Mouse (Mus musculus): ENCODE data around the gene 3110082I17Rik.
A peak's percentile ranks its signal among the peaks of the same experiment; 100 is the strongest.

3110082I17Rik gene

DNA sequence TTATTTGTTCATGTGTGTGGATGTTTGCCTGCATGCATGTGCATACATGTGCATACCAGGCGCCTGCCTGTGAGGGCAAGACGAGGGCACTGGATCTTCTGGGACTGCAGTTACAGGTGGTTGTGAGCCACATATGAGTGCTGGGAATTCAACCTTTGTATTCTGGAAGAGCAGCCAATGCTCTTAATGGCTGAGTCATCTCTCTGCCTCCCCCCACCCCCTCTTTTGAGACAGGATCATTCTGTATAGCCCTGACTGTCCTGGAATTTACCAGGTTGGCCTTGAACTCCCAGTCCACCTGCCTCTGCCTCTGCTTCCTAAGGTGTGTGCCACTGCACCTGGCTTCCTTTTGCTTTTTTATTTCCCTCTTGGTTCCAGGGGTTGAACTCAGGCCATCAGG lies 85.5 kb downstream of the 3110082I17Rik start:
- no peak for DNase-seq

DNA sequence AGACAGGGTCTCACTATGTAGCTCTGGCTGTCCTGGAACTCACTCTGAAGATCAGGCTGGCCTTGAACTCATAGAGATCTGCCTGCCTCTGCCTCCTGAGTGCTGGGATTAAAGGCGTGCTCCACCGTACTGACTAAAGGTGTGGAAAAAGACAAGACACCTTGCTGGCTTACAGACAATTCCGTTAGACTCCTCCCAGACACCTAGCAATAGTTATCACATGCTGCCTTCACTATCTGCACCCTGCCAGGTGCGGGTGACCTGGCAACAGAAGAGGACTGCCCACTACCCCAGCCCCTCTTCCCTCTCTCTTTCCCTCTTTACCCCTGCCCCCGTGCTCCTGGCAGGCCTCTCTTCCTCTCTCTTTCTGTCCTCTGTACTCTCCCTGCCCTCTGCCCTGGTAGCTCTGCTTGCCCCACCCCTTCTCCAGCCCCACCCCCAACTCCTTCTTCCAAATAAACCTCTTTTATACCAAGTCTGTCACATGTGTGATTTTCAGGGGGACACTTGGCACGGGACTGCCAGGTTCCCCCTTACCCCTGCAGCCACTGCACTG lies 86.4 kb downstream of the 3110082I17Rik start:
- DNase-seq = peak; percentile 55

DNA sequence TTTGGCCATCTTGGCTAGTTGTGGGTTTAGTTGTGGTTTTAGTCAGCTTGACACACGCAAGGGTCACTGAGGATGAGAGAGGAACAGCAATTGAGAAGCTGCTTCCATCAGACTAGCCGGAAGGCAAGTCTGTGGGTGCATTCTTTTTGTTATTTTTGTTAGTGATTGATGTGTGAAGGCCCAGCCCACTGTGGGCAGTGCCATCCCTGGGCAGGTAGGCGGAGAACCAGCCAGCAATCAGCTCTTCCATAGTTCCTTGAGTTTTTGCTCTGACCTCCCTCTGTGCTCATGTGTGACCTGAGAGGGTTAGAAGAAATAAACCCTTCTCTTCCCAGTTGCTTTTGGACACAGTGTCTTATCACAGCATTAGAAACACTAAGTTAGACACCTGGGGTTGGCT lies 87.2 kb downstream of the 3110082I17Rik start:
- no peak for DNase-seq

DNA sequence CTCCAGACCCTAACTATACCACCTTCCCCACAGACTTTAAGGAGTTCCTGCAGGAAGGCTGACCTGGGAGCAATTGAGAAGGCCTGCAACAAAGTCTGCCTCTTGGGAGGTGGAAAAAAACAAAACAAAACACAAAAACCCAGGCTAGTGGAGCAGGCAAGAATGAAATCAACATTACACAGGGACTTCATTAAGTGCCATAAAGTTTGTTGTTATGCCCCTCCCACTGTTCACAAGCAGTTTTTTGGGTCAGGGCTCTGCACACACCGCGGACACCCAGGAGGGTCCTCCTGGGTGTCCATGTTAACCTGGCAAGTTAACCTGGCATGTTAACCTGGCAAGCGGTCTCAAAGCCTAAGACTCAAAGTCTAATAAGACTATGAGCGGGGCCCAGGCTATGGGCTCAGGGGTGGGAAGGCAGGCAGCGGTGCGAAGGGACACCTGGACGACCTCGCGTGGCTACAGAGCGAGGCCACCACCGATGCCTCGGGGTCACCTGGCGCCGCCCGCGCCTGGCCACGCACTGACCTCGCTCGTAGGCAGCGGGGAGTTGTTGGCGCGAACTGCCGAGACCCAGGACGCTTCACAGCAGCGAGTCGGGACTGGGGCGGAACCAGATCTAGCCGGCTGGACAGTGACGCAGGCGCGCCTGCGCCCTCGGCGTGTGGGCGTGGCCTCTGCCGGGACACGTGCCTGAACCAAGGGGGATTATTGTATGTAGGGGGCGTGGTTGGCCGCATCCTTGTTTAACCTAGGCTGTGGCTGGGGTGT lies 88.5 kb downstream of the 3110082I17Rik start:
- DNase-seq = peak; percentile 97

- no peak for DNase-seq
These were observed 89.2 kb downstream of the 3110082I17Rik start for GRCm38 (mm10) chr5:139371118-139371517.

DNA sequence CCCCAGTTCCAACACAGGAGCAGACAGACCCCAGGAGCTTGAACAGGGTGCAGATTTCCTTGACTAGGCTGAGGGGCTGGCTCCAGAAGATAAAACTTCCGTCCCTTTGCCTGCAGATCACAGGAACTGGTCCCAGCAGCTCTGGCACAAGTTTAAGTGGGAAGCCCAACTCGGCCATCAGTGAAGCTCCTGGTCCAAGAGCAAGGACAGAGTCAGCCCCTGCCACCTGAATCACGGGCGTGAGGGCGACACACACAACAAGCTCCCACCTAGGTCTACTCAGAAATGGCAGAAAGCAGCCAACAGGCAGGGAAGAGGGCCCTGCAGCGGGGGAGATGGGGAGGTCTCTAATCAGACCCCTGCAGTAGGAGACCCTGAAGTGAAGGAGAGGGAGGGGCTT lies 90.0 kb downstream of the 3110082I17Rik start:
- no peak for DNase-seq

- DNase-seq = peak; percentile 84
These were observed 91.5 kb downstream of the 3110082I17Rik start for GRCm38 (mm10) chr5:139368638-139369320.

- DNase-seq = no peak
These were observed 92.4 kb downstream of the 3110082I17Rik start for GRCm38 (mm10) chr5:139367884-139368458.

DNA sequence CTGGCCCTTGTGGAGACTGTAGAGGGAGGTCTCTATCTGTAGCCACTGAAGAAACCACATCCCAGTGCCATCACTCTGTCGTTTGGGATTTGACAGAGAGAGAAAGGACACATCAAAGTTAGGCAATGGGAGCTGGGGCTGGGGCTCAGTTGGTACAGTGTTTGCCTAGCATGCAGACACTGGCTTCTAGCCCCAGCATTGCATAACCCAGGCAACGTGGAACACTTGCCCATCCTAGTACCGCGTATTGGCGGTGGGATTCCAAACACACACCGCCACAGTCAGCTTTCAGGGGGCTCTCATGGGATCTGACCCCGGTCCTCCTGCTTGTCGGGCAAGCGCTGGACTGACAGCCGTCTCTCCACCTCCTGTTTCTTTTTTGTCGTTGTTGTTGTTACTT lies 93.8 kb downstream of the 3110082I17Rik start:
- no peak for DNase-seq

GRCm38 (mm10) chr5:139365827-139366226 lies 94.5 kb downstream of the 3110082I17Rik start:
- no peak for DNase-seq

- no peak for DNase-seq
These were observed 95.3 kb downstream of the 3110082I17Rik start for GRCm38 (mm10) chr5:139364911-139365571.

- peak; percentile 92 for DNase-seq
These were observed 95.9 kb downstream of the 3110082I17Rik start for GRCm38 (mm10) chr5:139364260-139364910.

DNA sequence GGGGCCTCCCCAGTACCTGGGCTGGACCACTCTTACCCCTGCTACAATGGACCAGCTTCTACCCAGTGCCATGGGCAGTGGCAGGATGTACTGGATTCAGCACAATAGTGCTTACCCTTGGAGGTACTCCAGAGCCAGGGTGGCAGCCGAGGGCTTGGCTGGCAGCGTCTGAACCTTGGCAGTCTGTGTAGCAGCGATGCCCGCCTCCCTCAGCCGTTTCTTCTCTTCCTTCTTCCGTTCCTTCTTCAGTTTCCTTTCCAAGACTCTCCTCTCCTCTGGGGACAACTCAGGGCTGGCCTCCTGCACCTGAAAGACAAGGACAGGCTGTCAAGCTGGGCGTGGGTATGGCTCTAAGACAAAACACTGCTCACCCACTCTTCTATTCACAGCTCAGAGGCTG lies 96.5 kb downstream of the 3110082I17Rik start:
- no peak for DNase-seq

DNA sequence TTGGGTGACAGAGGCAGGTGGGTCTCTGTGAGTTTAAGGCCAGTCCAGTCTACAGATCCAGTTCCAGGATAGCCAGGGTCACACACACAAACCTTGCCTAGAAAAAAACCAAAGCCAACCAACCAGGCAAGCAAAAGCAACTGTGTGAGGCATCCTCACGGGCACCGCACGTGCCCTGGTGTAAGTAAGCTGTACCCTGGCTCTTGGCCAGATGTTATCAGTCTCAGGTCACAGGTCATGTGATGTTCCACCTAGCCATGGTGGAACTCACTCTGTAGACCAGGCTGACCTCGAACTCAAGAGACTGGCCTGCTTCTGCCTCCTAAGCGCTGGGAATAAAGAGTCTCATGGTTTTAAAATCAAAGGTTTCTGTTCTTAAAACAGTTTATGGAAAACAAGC lies 101.1 kb downstream of the 3110082I17Rik start:
- DNase-seq = no peak

DNA sequence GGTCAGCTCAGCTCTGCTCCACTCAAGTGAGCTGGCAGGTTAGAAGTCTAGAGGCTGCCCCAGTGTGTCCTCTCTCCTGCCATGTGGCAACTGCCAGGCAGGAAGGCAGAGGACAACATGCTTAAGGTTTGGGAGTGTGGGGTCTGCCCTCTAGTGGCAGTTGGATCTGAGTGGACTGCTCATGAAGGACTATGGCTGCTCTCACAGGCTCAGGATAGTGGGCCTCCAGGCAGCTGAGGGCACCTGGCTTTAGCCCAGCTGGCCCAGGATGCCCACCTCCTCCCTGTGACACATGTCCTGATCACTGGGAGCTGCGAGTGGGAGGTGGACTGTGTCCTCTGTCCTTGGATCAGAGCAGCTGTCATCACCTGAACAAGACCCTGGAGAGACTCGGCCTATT lies 101.7 kb downstream of the 3110082I17Rik start:
- DNase-seq = peak; percentile 71

GRCm38 (mm10) chr5:139355235-139355772 lies 105.0 kb downstream of the 3110082I17Rik start:
- DNase-seq = peak; percentile 90

DNA sequence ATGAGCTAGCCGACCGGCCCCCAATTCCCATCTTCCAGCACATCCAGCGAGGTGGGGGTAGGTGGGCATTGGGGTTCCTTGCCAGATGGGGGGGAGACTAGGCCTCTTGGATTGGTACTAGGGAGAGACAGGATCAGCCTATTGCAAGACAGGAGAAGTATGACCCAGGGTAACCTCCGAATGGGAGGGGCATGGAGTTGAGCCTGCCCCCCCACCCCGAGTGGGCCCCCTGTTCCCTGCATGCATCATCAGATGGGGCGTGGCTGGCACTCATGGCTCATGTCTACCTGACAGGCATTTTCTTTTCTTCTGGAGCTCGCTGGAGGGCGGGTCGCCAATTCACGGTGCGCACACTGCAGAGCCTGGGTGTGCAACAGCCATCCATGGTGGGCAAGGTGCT lies 106.4 kb downstream of the 3110082I17Rik start:
- no peak for DNase-seq

DNA sequence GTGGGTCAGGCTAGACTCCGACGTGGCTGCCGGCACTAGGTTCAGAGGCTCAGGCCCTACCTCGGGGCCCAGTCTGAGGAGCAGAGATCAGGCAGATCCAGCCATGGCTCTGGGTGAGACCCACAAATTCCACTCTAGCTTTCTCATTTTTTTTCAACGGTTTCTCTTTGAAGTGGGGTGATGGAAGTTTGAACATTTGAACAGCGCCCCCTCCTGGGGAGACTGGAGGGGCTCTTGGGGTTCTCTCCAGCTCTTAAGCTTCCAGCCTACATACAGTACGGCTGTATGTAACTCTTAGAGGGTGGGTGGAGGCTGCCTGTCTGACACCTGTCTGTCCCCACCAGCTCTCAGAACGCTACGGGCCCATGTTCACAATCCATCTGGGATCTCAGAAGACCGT lies 106.8 kb downstream of the 3110082I17Rik start:
- DNase-seq = no peak

GRCm38 (mm10) chr5:139352317-139352716 lies 108.0 kb downstream of the 3110082I17Rik start, which contains the start of gene Cyp2w1:
Gene Cyp2w1, plus strand, starts transcription at chr5:139352617.
- no peak for DNase-seq

- DNase-seq = no peak
These were observed 108.7 kb downstream of the 3110082I17Rik start for GRCm38 (mm10) chr5:139351628-139352027.

DNA sequence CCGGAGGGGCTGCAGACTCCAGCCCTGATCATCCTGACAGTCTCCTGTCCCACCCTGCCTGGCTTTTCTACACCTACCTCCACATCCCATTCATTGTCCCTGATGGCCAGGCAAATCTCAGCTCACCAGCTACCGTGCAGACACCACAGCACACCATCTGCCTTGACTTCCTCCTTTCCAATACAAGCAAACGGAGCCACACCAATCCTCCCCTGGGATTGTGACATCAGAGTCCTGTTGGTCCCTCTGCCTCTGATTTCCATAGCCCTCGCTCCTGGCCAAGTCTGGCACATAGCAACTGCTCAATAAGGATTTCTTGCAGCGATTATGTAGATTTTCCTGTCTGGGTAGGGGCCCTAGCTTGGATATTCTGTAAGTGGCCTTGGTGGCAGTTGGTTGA lies 109.2 kb downstream of the 3110082I17Rik start, which contains the start of gene Cox19:
Cox19 (minus strand) TSS at position 285 of the 400 bp plus-strand sequence.
- DNase-seq = no peak

DNA sequence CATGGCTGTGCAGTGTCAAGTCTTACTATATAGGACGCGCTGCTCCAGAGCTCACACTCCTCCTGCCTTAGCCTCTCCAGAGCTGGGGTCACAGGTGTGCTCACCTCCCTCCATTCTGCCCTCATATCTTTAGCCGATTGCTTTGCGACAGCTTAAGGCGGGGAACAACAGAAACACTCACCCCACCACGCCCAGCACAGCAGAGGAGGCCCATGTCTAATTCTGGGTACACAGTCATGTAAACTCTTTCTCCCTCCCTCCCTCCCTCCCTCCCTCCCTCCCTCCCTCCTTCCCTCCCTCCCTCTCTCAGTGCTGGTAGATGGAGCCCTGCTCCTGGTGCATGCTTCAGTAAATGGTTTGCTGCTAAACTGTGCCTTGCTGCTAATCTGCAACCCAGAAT lies 110.6 kb downstream of the 3110082I17Rik start:
- no peak for DNase-seq

Data from kidney, postnatal 14 days (tissue).